Mouse (Mus musculus) heart, postnatal 25 days (tissue): ENCODE results near the gene Mettl3. TPM values are rescaled to one million over a fixed set of nuclear protein-coding genes. Genes with fewer than 3 reads are reported as not detected.
"Not testable (repeated sequence)": the region's sequence is repeated elsewhere in the genome, so short reads cannot be mapped to it uniquely, and the experiment has no call there.

Experiments used
- DNase-seq: peaks from one replicate; pipeline ENCODE4 v3.0.0; 2022; ENCODE audit warnings: low spot score
- intact Hi-C: fragments of 180-260 bp; cut with DNase I; formaldehyde crosslinking; loops from one replicate; pipeline ENCODE4 v1.15.1; 2025
- total RNA-seq, 2 experiments: library from RNA; stranded (reverse); gene quantifications; 2 replicates each; pipeline ENCODE4 v1.2.3; 2021

The Mettl3 gene
- total RNA-seq, 2 experiments from 2014 or later, result 14.3 to 17.8 TPM

DNA sequence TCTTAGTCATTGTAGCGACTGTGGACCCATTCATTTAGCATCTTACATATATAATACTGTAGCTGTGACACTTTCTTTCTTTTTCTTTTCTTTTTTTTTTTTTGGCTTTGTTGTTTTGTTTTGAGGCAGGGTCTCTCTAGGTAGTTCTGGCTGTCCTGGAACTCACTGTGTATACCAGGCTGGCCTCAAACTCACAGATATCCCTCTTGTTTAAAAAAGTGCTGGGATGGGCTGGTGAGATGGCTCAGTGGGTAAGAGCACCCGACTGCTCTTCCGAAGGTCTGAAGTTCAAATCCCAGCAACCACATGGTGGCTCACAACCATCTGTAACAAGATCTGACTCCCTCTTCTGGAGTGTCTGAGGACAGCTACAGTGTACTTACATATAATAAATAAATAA is 1.4 kb downstream of the Mettl3 start:
- intact Hi-C loops, result loop anchor here (5.0 kb wide), 1 partner anchor 416 kb away; no protein-coding TSS in a partner anchor
- DNase-seq, result not testable (repeated sequence)

DNA sequence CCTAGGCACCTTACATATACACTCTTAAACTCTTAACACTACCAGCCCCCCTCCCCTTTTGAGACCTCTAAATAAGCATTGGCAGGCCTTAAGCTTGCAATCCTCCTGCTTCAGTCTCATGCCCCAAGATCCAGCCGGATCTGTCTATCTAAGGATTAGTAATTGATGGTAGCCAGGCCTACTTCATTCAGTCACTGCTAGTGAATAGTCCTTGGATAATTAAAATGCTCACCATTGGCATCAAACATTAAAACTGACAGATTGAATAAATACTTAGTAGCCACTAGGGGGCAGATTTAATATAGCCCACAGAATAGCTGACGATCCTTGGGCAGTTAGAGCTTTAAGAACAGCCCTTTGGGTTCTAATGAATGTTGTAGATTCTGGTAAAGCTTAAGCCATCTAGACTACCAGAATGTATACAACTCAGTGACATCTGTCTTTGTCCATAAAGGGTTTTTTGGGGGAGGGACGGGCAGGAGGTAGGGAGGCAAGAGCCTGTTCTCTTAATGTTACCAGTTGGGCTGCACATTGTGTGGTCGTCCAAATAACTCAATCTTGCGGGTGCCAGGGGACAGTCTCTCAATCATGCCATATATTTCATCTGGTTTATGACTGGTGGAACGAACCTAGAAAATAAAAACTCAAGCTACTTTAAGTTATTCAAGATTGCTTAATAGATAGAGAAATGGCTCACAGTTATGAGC is 9.2 kb downstream of the Mettl3 start:
- DNase-seq, result no peak
- intact Hi-C loops, result loop anchor here (1.0 to 2.0 kb wide), 2 partner anchors 21 to 43 kb away; no protein-coding TSS in a partner anchor

GRCm38 (mm10) chr14:52284191-52284590 is 20.7 kb downstream of the Mettl3 start:
- no peak for DNase-seq
- intact Hi-C loops, result no loop called here

DNA sequence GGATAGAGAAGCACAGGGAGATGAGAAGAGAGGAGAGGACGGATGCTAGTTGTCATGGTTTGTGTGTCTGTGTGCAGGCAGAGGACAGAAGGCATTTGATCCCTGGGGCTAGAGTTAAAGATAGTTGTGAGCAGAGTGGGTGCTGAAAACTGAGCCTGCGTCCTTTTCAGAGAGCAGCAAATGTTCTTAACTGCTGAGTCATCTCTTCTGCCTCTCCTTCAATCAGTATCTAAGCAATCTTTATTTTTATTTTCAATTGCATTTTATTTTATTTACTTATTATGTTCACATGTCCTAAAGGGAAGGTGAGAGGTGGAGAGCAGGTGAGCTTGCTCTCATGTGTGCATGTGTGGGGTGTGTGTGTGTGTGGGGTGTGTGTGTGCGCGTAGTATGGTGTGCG is 21.3 kb downstream of the Mettl3 start:
- DNase-seq, result no peak
- intact Hi-C loops, result no loop called here

DNA sequence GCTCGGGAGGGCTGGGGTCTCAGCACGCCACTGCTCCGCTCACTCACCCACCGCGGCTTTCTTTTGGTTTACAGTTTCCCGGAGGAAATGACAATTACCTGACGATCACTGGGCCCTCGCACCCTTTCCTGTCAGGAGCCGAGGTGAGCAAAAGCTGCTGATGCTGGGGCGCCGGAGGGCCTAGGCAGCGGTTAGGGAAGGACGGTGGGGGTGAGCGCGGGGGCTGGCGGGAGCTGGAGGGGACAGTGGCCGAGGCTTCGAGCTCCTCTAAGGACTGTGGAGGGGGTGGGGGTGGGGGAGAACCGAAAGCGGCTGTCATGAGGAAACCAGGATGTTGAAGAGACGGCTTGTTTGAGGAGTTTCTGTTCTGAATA is 25.2 kb downstream of the Mettl3 start:
- DNase-seq, result no peak
- intact Hi-C loops, result loop anchor here (2.0 kb wide), 1 partner anchor 23 kb away; the partner anchor contains the start of gene Chd8

DNA sequence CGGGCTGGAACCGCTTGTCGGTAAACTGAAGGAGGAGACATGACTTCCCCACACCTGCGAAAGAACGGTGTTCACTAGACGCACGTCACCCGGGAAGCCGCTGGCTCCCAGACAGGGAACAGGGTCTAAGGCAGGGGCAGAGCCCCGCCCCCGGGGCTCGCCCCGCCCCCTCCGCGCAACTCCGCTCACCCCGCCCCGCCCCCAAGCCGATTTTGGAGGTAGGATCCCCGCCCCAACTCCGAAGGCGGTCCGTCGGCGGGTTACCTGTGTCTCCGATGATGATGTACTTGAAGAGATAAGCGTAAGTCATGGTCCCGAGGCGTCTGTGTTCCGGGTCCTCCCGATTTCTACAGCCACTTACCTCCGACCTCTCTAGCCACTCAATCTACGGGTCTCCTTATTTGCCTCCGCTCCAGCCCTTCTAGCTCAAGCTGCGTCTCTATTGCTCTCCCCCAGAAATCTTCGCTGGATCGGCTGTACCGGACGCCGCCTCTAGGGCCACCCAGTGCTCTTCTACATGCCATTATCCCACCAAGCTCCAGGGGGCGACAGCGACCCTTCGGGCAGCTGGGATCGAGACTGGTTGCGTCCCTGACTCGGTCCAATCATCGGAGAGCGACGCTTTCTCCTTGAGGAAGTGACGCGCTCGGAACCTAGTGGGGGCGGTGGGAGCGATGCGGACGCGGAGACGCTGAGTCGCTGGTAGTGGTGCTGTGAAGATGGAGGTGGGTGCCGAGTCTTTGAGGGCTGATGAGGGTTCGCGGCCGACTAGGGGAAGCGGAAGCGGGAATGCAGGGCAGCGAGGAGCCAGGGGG is 25.8 kb downstream of the Mettl3 start, which contains the start of the genes Tox4 and Rab2b:
Gene Tox4 (plus strand): TSS at position 215 of the 815 bp plus-strand sequence.
Gene Rab2b (minus strand): TSS at position 614 of the 815 bp plus-strand sequence.
- intact Hi-C loops, result loop anchor here (2.0 kb wide), 1 partner anchor 22 kb away; the partner anchor contains the start of gene Chd8
- DNase-seq, result peak; percentile 98

GRCm38 (mm10) chr14:52277210-52277609 is 27.7 kb downstream of the Mettl3 start:
- DNase-seq, result no peak
- intact Hi-C loops, result no loop called here

- intact Hi-C loops, result no loop called here
- no peak for DNase-seq
Observed at GRCm38 (mm10) chr14:52272781-52273180, 32.1 kb downstream of the Mettl3 start.

GRCm38 (mm10) chr14:52257484-52258213 is 47.3 kb downstream of the Mettl3 start, which contains the start of gene Chd8:
TSS of gene Chd8 (minus strand) at chr14:52257780.
- DNase-seq, result peak; percentile 97
- intact Hi-C loops, result loop anchor here (1.0 to 2.0 kb wide), 2 partner anchors 13 to 21 kb away; partner anchors contain the start of genes Rab2b and Tox4

DNA sequence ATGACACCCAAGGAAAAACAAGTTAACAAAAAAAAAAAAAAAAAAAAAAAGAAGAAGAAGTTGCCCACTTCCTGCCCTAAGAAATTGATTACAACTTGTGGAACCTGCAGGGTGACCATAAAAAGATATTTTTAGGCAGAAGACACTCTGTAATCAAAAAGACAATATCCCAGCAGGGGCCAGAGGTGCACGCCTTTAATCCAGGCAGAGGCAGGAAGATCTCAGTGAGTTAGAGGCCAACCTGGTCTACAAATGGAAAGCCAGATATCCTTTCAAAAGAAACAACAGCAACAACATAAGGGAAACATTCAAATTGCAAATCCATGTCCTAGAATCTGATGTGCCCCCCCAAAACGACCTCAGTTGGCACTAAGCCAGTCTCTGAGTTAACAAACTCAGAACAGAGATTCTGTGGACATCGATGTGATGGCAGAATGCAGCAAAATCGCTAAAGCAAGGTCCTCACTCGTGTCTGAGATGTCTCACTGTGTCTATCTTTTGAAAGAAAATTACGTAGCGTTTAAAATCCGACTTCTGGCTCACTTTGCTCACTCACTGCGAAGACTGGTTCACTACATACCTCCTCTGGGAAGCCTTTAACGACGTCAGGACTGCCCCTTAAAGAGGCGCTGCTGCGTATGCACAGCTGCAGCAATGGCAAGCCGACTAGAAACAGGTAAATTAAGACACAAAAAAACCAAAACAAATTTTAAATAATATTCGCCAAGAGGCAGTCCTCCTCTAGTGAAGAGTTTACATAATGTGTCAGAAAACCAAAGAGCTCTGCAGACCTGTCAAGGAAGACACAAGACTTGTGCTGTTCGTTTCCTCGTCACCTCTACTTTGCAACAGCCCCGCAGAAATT is 48.4 kb downstream of the Mettl3 start:
- DNase-seq, result no peak
- intact Hi-C loops, result loop anchor here (1.0 to 2.0 kb wide), 2 partner anchors 12 to 22 kb away; partner anchors contain the start of genes Rab2b and Tox4

- DNase-seq, result no peak
- intact Hi-C loops, result no loop called here
Observed at GRCm38 (mm10) chr14:52246129-52246528, 58.8 kb downstream of the Mettl3 start.

Other genes starting within 250 kb of the Mettl3 start
- 100 to 1,000 TPM; 132 to 147 TPM for gene Hnrnpc, start 201.1 kb downstream of the Mettl3 start, total RNA-seq
- not detected for gene Rpgrip1, start 194.4 kb downstream of the Mettl3 start, total RNA-seq
- gene Supt16, start 107.7 kb downstream of the Mettl3 start, total RNA-seq, result 10 to 100 TPM; 22.1 to 23.3 TPM
- gene Chd8, start 47.3 kb downstream of the Mettl3 start, total RNA-seq, result 10 to 100 TPM; 34.6 to 44.8 TPM
- 10 to 100 TPM; 33.0 to 37.6 TPM for gene Tox4, start 26.0 kb downstream of the Mettl3 start, total RNA-seq
- gene Rab2b, start 25.6 kb downstream of the Mettl3 start, total RNA-seq, result 1 to 10 TPM; 4.2 to 5.2 TPM
- gene Sall2, start 23.6 kb upstream of the Mettl3 start, total RNA-seq, result 1 to 10 TPM; 1.4 to 1.8 TPM
- not detected for gene Olfr1513, start 51.3 kb upstream of the Mettl3 start, total RNA-seq
- not detected for gene Olfr1512, start 74.0 kb upstream of the Mettl3 start, total RNA-seq
- not detected for gene Olfr1511, start 92.3 kb upstream of the Mettl3 start, total RNA-seq
- not detected for gene Olfr1510, start 109.2 kb upstream of the Mettl3 start, total RNA-seq
- not detected for gene Olfr1509, start 137.9 kb upstream of the Mettl3 start, total RNA-seq
- gene Olfr1508, start 162.4 kb upstream of the Mettl3 start, total RNA-seq, result not detected
- not detected for gene Olfr1507, start 190.6 kb upstream of the Mettl3 start, total RNA-seq